Mouse (Mus musculus) heart, postnatal 0 days (tissue): ENCODE results near the gene Wwp2. TPM values are rescaled to one million over a fixed set of nuclear protein-coding genes. Genes with fewer than 3 reads are reported as not detected.

Experiments used
- ATAC-seq: fragments of 200-750 bp; cut with Nextera tagmentation; 2 replicates; pipeline ENCODE4 v1.8.0; 2017; ENCODE audit warnings: low read depth, moderate number of reproducible peaks, moderate library complexity; ENCODE audit not compliant: insufficient read depth
- DNase-seq: peaks from one replicate; pipeline ENCODE4 v3.0.0-alpha.2; 2016; ENCODE audit warnings: low spot score
- H3K27ac ChIP-seq: fragments of 300-500 bp; sonication (generic); 2 replicates; pipeline ENCODE4 v1.5.1; 2014; ENCODE audit warnings: low read depth, mild to moderate bottlenecking
- H3K27me3 ChIP-seq: fragments of 300-500 bp; sonication (generic); 2 replicates; pipeline ENCODE4 v1.6.1; 2014; ENCODE audit warnings: low read length, mixed read lengths; ENCODE audit not compliant: control insufficient read depth, insufficient read depth
- H3K36me3 ChIP-seq: fragments of 300-500 bp; sonication (generic); replicated peaks from 2 replicates; pipeline ENCODE4 v1.6.1; 2014; ENCODE audit warnings: low read length, mixed read lengths; ENCODE audit not compliant: control insufficient read depth, insufficient read depth
- H3K4me1 ChIP-seq: fragments of 300-500 bp; sonication (generic); 2 replicates; pipeline ENCODE4 v1.6.1; 2014; ENCODE audit warnings: antibody characterized with exemption; ENCODE audit not compliant: control insufficient read depth, insufficient read depth
- H3K4me2 ChIP-seq: fragments of 300-500 bp; sonication (generic); 2 replicates; pipeline ENCODE4 v1.6.1; 2014; ENCODE audit warnings: low read depth, mild to moderate bottlenecking, low read length, moderate library complexity
- H3K4me3 ChIP-seq: fragments of 300-500 bp; sonication (generic); 2 replicates; pipeline ENCODE4 v1.5.1; 2014; ENCODE audit warnings: low read depth, low read length
- H3K9ac ChIP-seq: fragments of 300-500 bp; sonication (generic); replicated peaks from 2 replicates; pipeline ENCODE4 v1.6.1; 2014; ENCODE audit warnings: low read depth, low read length, mixed read lengths
- H3K9me3 ChIP-seq: fragments of 300-500 bp; sonication (generic); replicated peaks from 2 replicates; pipeline ENCODE4 v1.6.1; 2016; ENCODE audit warnings: low read length; ENCODE audit not compliant: control insufficient read depth
- CTCF ChIP-seq: IDR thresholded peaks from 2 replicates; pipeline ENCODE4 v1.5.1; 2016; ENCODE audit warnings: antibody characterized with exemption, control low read depth, low read depth
- EP300 ChIP-seq: IDR thresholded peaks from 2 replicates; pipeline ENCODE4 v1.6.1; 2016; ENCODE audit warnings: antibody characterized with exemption, low read depth
- WGBS: fragments of 180-500 bp; shearing (Covaris S2); extraction: QIAGEN DNeasy Blood & Tissue Kit; methylation state at CpG from one replicate; pipeline ENCODE4 v1.1.7; 2014; 5-methylcytosine and 5-hydroxymethylcytosine counted together
- polyA plus RNA-seq: library from polyadenylated mRNA; unstranded; fragments of >200 nt; fragmentation: Nextera tagmentation; extraction: Ambion mirVana; gene quantifications from 2 replicates; pipeline ENCODE4 v1.2.1, GENCODE M21; 2015
- total RNA-seq: library from RNA; depleted of rRNA; stranded (reverse); fragments of >200 nt; gene quantifications from 2 replicates; pipeline ENCODE4 v1.2.3, GENCODE M21; 2014; ENCODE audit warnings: low replicate concordance

Wwp2 gene
- total and polyA plus RNA-seq, 2 experiments from 2014 or later, result 20.4 to 40.5 TPM

GRCm38 (mm10) chr8:107436841-107437421 is 766 bp downstream of the Wwp2 start:
- H3K36me3 ChIP-seq, result no peaks in the 10 kb centered on the region
- H3K4me3 ChIP-seq, result peak overlapping the region; percentile 97
- 0 out of 2 replicates have a peak, but pooled peaks have one; percentile 15 for ATAC-seq
- H3K4me2 ChIP-seq, result peak overlapping the region; percentile 80
- DNase-seq, result peak; percentile 27
- H3K27me3 ChIP-seq, result no peaks in the 10 kb centered on the region
- peak overlapping the region; percentile 90 for H3K9ac ChIP-seq
- TF ChIP-seq CTCF (no peak), EP300 (no peak)
- 5% methylated on average over 16 of the region's 16 CpGs for WGBS
- H3K9me3 ChIP-seq, result no peaks in the 10 kb centered on the region
- peak overlapping the region; percentile 93 for H3K27ac ChIP-seq
- H3K4me1 ChIP-seq, result peaks cover 6% of the 10 kb centered on the region; the same call in 1 of the 2 replicates

- WGBS, result 69% methylated on average over 2 of the region's 2 CpGs
- Histone ChIP-seq H3K36me3 (no peaks in the 10 kb centered on the region), H3K27ac (no peak overlapping the region), H3K4me2 (no peak overlapping the region), H3K9ac (no peak overlapping the region), H3K4me1 (peaks cover 6% of the 10 kb centered on the region; the same call in 1 of the 2 replicates), H3K4me3 (no peak overlapping the region), H3K27me3 (no peaks in the 10 kb centered on the region), H3K9me3 (no peaks in the 10 kb centered on the region)
- TF ChIP-seq CTCF, result no peak
- TF ChIP-seq EP300, result no peak
- ATAC-seq (no peak), DNase-seq (no peak)
These were observed 1.5 kb downstream of the Wwp2 start for GRCm38 (mm10) chr8:107437711-107438110.

- Histone ChIP-seq H3K4me2 (no peak overlapping the region), H3K4me3 (no peak overlapping the region), H3K9me3 (no peaks in the 10 kb centered on the region), H3K4me1 (peaks cover 6% of the 10 kb centered on the region; the same call in 1 of the 2 replicates), H3K36me3 (no peaks in the 10 kb centered on the region), H3K27me3 (no peaks in the 10 kb centered on the region), H3K9ac (no peak overlapping the region), H3K27ac (no peak overlapping the region)
- ATAC-seq (no peak), DNase-seq (no peak)
- WGBS, result 80% methylated on average over 3 of the region's 3 CpGs
- no peak for TF ChIP-seq CTCF
- no peak for TF ChIP-seq EP300
These were observed 3.9 kb downstream of the Wwp2 start for GRCm38 (mm10) chr8:107439880-107440625.

- no peak for TF ChIP-seq EP300
- no peak for TF ChIP-seq CTCF
- Histone ChIP-seq H3K9me3 (no peaks in the 10 kb centered on the region), H3K9ac (no peak overlapping the region), H3K4me3 (no peak overlapping the region), H3K27ac (peak overlapping the region; percentile 51; the same call in 1 of the 2 replicates), H3K36me3 (no peaks in the 10 kb centered on the region), H3K27me3 (no peaks in the 10 kb centered on the region), H3K4me2 (no peak overlapping the region), H3K4me1 (0 out of 2 replicates have a peak, but pooled peaks cover 4% of the 10 kb centered on the region)
- DNase-seq (peak; percentile 20), ATAC-seq (no peak)
- 53% methylated on average over 3 of the region's 3 CpGs for WGBS
These were observed 8.5 kb downstream of the Wwp2 start for GRCm38 (mm10) chr8:107444626-107445025.

GRCm38 (mm10) chr8:107447713-107448112 is 11.5 kb downstream of the Wwp2 start:
- TF ChIP-seq EP300 (no peak), CTCF (no peak)
- ATAC-seq (no peak), DNase-seq (no peak)
- H3K4me2 ChIP-seq, result no peak overlapping the region
- no peak overlapping the region for H3K4me3 ChIP-seq
- H3K4me1 ChIP-seq, result 0 out of 2 replicates have a peak, but pooled peaks cover 4% of the 10 kb centered on the region
- H3K9ac ChIP-seq, result no peak overlapping the region
- no peaks in the 10 kb centered on the region for H3K27me3 ChIP-seq
- no peaks in the 10 kb centered on the region for H3K9me3 ChIP-seq
- no peak overlapping the region for H3K27ac ChIP-seq
- no peaks in the 10 kb centered on the region for H3K36me3 ChIP-seq
